28 mouse cellular contexts compared by ENCODE assay signal in the genomic region with DNA sequence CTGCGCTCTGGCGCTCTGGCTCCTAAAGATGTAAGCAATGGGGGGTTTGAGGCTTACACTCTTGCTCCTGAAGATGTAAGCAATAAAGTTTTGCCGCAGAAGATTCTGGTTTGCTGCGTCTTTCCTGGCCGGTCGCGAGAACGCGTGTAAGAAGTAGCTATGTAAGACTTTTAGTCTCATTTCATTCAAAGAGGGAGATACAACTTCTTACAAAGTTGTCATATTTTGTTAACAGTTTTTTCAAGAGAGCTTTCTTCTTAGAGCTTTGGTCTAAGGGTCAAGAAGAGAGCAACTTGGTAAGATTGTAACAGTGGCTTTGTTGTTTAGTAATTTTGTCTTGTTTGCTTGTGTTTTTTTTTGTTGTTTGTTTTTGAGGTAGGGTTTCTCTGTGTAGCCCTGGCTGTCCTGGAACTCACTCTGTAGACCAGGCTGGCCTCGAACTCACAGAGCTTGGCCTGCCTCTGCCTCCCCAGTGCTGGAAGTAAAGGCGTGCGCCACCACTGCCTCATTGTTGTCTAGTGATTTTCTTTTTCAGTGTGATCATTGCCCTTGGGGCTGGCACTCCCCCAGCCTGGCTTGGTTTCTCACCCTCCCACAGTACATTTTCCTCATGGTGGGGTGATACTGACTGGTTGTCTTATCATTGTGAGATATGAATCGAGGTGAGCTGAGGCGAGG.
DNase-seq lines count a peak whose midpoint lies in the region; ATAC-seq and TF ChIP-seq lines count a peak whose summit lies in the region.
"Had no signal": no experiment of that assay in that cellular context is flagged by ENCODE, and none has a peak within 500 bp of the region (broad histone marks: within the 10 kb centered on the region; RNA-seq: fewer than 3 reads in every experiment).

No protein-coding gene starts in this region.

- dilution Hi-C loops in CH12.LX (cut with MboI; ENCODE audit: extremely low pct_ligation_motif_present, extremely low pct_unique_long_range_greater_than_20kb, low sequenced_read_pairs): no loop called here

- peaks cover 0 to 7% of the 10 kb centered on the region in 2 experiments for H3K36me3 ChIP-seq in CH12.LX (replicated peaks in 1 of 2; ENCODE audit: control insufficient read depth in 1 of 2, insufficient read depth in 1 of 2, low read length in 1 of 2)
- H3K36me3 ChIP-seq in MEL (ENCODE audit: control insufficient read depth in 1 of 2, insufficient read depth in 2 of 2, low read length in 2 of 2): peaks cover 0 to 5% of the 10 kb centered on the region in 2 experiments; a peak in 2 of 4 replicates
- 0 out of 2 replicates have a peak, but pooled peaks cover 2% of the 10 kb centered on the region for H3K36me3 ChIP-seq in midbrain, embryonic 16.5 days (ENCODE audit: control insufficient read depth, insufficient read depth, low read length)
- H3K36me3 ChIP-seq: embryonic facial prominence, embryonic 10.5 days; embryonic facial prominence, embryonic 13.5 days; forebrain, embryonic 12.5 days; heart, embryonic 12.5 days; heart, embryonic 15.5 days; hindbrain, embryonic 10.5 days; hindbrain, embryonic 13.5 days had no signal

- in situ Hi-C loops in CH12.LX (cut with MboI; ENCODE audit: low pct_ligation_motif_present, low pct_unique_long_range_greater_than_20kb, low sequenced_read_pairs): loop anchor here (10.0 to 25.0 kb wide), 2 partner anchors 118 to 441 kb away; a partner anchor contains a TSS

- no peaks in the 10 kb centered on the region for H3K9me3 ChIP-seq in CH12.LX (replicated peaks; ENCODE audit: low read length)
- no peaks in the 10 kb centered on the region for H3K9me3 ChIP-seq in MEL (replicated peaks; ENCODE audit: insufficient read depth, low read length)
- 0 out of 2 replicates have a peak, but pooled peaks cover 3% of the 10 kb centered on the region for H3K9me3 ChIP-seq in midbrain, embryonic 16.5 days (replicated peaks; ENCODE audit: control insufficient read depth, low read length, poor library complexity, severe bottlenecking)
- H3K9me3 ChIP-seq: embryonic facial prominence, embryonic 10.5 days; embryonic facial prominence, embryonic 13.5 days; forebrain, embryonic 12.5 days; forebrain, embryonic 15.5 days; heart, embryonic 12.5 days; heart, embryonic 15.5 days; hindbrain, embryonic 10.5 days had no signal

- no peak for ATAC-seq in midbrain, embryonic 16.5 days
- ATAC-seq: activated CD4-positive, CD25-positive, alpha-beta regulatory T cell, adult 4 months; forebrain, embryonic 15.5 days; hindbrain, embryonic 16.5 days; inflammation-experienced regulatory T-cells, adult 6 months had no signal

- TF ChIP-seq POLR2A in CH12.LX (IDR thresholded peaks at IDR 0.05; ENCODE audit: low read depth, low read length) (no peak), MEL (IDR thresholded peaks at IDR 0.05; ENCODE audit: control insufficient read depth in 1 of 2, insufficient read depth in 1 of 2, low read depth in 1 of 2, low read length in 2 of 2, poor library complexity in 1 of 2) (no peak)

- H3K27ac ChIP-seq in CH12.LX (ENCODE audit: insufficient read depth, low read depth): peak overlapping the region; percentile 4; the same call in 1 of the 2 replicates
- H3K27ac ChIP-seq in MEL (ENCODE audit: control insufficient read depth, low read depth, low read length): peak overlapping the region; percentile 82
- no peak overlapping the region for H3K27ac ChIP-seq in midbrain, embryonic 16.5 days (ENCODE audit: low read length)
- H3K27ac ChIP-seq: embryonic facial prominence, embryonic 10.5 days; embryonic facial prominence, embryonic 13.5 days; forebrain, embryonic 12.5 days; forebrain, embryonic 15.5 days; heart, embryonic 15.5 days; hindbrain, embryonic 10.5 days; hindbrain, embryonic 13.5 days had no signal

- no peaks in the 10 kb centered on the region for H3K79me2 ChIP-seq in CH12.LX (replicated peaks; ENCODE audit: control insufficient read depth, extremely low read depth, insufficient read depth, poor library complexity, severe bottlenecking)
- H3K79me2 ChIP-seq in MEL (ENCODE audit: control insufficient read depth, insufficient read depth, low read length, poor library complexity): no peaks in the 10 kb centered on the region

- H3K9ac ChIP-seq in CH12.LX (ENCODE audit: insufficient read depth, low read depth): peak overlapping the region; percentile 58
- peak overlapping the region; percentile 70 for H3K9ac ChIP-seq in MEL (ENCODE audit: control insufficient read depth, low read depth, low read length, poor library complexity, severe bottlenecking)
- H3K9ac ChIP-seq in midbrain, embryonic 16.5 days (ENCODE audit: low read depth, low read length): no peak overlapping the region
- H3K9ac ChIP-seq: embryonic facial prominence, embryonic 13.5 days; forebrain, embryonic 12.5 days; forebrain, embryonic 15.5 days; heart, embryonic 12.5 days; heart, embryonic 15.5 days; hindbrain, embryonic 13.5 days had no signal

- 97% methylated on average over 14 of the region's 14 CpGs for WGBS in midbrain, embryonic 16.5 days

- no peak for TF ChIP-seq CTCF in CH12.LX (conservative IDR thresholded peaks at IDR 0.05 in 1 of 2, IDR thresholded peaks at IDR 0.05 in 1 of 2; ENCODE audit: low read depth in 2 of 2, low read length in 2 of 2)
- no peak for TF ChIP-seq CTCF in MEL (IDR thresholded peaks at IDR 0.05 in 2 of 3, conservative IDR thresholded peaks at IDR 0.05 in 1 of 3; ENCODE audit: control insufficient read depth in 1 of 3, insufficient read depth in 1 of 3, low read depth in 2 of 3, low read length in 3 of 3, poor library complexity in 1 of 3, severe bottlenecking in 1 of 3)

- H3K27me3 ChIP-seq in CH12.LX (replicated peaks) (no peaks in the 10 kb centered on the region), MEL (ENCODE audit: control insufficient read depth in 1 of 2, insufficient read depth in 2 of 2, low read length in 2 of 2) (no peaks in the 10 kb centered on the region)
- H3K27me3 ChIP-seq in midbrain, embryonic 16.5 days (ENCODE audit: control insufficient read depth, insufficient read depth, low read depth, low read length): no peaks in the 10 kb centered on the region
- H3K27me3 ChIP-seq: embryonic facial prominence, embryonic 13.5 days; forebrain, embryonic 12.5 days; forebrain, embryonic 15.5 days; heart, embryonic 12.5 days; heart, embryonic 15.5 days; hindbrain, embryonic 13.5 days had no signal

- peak; percentile 14 for DNase-seq in CH12.LX (ENCODE audit: extremely low read depth)
- peak; percentile 68 for DNase-seq in MEL (ENCODE audit: low read depth, low spot score)
- DNase-seq in natural killer cell, adult 2 months (ENCODE audit: low spot score in 2 of 2): peak; percentile 12 to 40
- no peak for DNase-seq in cerebellum, adult 9-10 months
- DNase-seq in thymus, postnatal 10 days (ENCODE audit: low spot score in 2 of 2): no peak
- DNase-seq: adrenal gland, postnatal 10 days; adrenal gland, postnatal 36 days; cerebellum, adult 18-20 months; cerebellum, postnatal 10 days; cerebellum, postnatal 36 days; embryo, embryonic 11 days; gastrocnemius, postnatal 25 days; heart, adult 18-20 months; heart, postnatal 10 days; heart, postnatal 36 days had no signal

- no peak for TF ChIP-seq EP300 in CH12.LX (IDR thresholded peaks at IDR 0.05; ENCODE audit: low read length)
- TF ChIP-seq EP300 in MEL (IDR thresholded peaks at IDR 0.05; ENCODE audit: low read depth in 1 of 2, low read length in 2 of 2): no peak

- H3K4me3 ChIP-seq in CH12.LX (replicated peaks in 1 of 3; ENCODE audit: low read depth in 2 of 3, low read length in 2 of 3, poor library complexity in 1 of 3) (peak overlapping the region; percentile 53 to 85 (median 68)), MEL (ENCODE audit: control insufficient read depth in 1 of 2, insufficient read depth in 1 of 2, low read depth in 2 of 2, low read length in 2 of 2) (peak overlapping the region; percentile 62 to 82)
- no peak overlapping the region for H3K4me3 ChIP-seq in midbrain, embryonic 16.5 days (ENCODE audit: low read depth, low read length)
- H3K4me3 ChIP-seq: embryonic facial prominence, embryonic 10.5 days; embryonic facial prominence, embryonic 13.5 days; erythroblast, embryonic 14.5 days; forebrain, embryonic 12.5 days; forebrain, embryonic 15.5 days; heart, embryonic 12.5 days; heart, embryonic 15.5 days; hindbrain, embryonic 10.5 days; hindbrain, embryonic 13.5 days had no signal

- H3K4me1 ChIP-seq in CH12.LX (ENCODE audit: control insufficient read depth in 1 of 2, insufficient read depth in 2 of 2) (peaks cover 0 to 34% of the 10 kb centered on the region in 2 experiments; a peak in 2 of 4 replicates), MEL (ENCODE audit: control insufficient read depth in 1 of 2, insufficient read depth in 2 of 2, low read length in 2 of 2) (peaks cover 6 to 11% of the 10 kb centered on the region in 2 experiments)
- H3K4me1 ChIP-seq in midbrain, embryonic 16.5 days (ENCODE audit: control insufficient read depth, insufficient read depth, low read length): no peaks in the 10 kb centered on the region
- H3K4me1 ChIP-seq: embryonic facial prominence, embryonic 10.5 days; forebrain, embryonic 12.5 days; heart, embryonic 12.5 days; heart, embryonic 15.5 days; hindbrain, embryonic 10.5 days; hindbrain, embryonic 13.5 days had no signal

- H3K4me2 ChIP-seq in CH12.LX (ENCODE audit: insufficient read depth, low read depth, poor library complexity, severe bottlenecking): 0 out of 2 replicates have a peak overlapping the region, but pooled peaks have one; percentile 68
- no peak overlapping the region for H3K4me2 ChIP-seq in midbrain, embryonic 16.5 days (ENCODE audit: low read length)
- H3K4me2 ChIP-seq: embryonic facial prominence, embryonic 13.5 days; forebrain, embryonic 12.5 days; forebrain, embryonic 15.5 days; heart, embryonic 12.5 days; heart, embryonic 15.5 days; hindbrain, embryonic 13.5 days had no signal

- TF ChIP-seq RAD21 in CH12.LX (IDR thresholded peaks at IDR 0.05; ENCODE audit: low read depth, low read length): no peak
- TF ChIP-seq RAD21 in MEL (IDR thresholded peaks at IDR 0.05; ENCODE audit: low read depth, low read length): no peak

TF ChIP-seq in CH12.LX, 34 proteins besides CTCF, POLR2A, EP300 and RAD21 (continues in another document):
- no peak for TF ChIP-seq E2F4 (IDR thresholded peaks at IDR 0.05; ENCODE audit: insufficient replicate concordance, low read depth, low read length)
- TF ChIP-seq MEF2A (IDR thresholded peaks at IDR 0.05; ENCODE audit: borderline replicate concordance, low read depth, low read length): no peak
- TF ChIP-seq TCF12 (IDR thresholded peaks at IDR 0.05; ENCODE audit: low read depth, low read length): no peak
- no peak for TF ChIP-seq ZMIZ1 (IDR thresholded peaks at IDR 0.05; ENCODE audit: low read depth, low read length)
- TF ChIP-seq POLR2AphosphoS2 (IDR thresholded peaks at IDR 0.05; ENCODE audit: low read depth, low read length): no peak

TF ChIP-seq in MEL, 35 proteins besides CTCF, POLR2A, EP300 and RAD21 (continues in another document):
- no peak for TF ChIP-seq MAFK (IDR thresholded peaks at IDR 0.05; ENCODE audit: borderline replicate concordance, low read depth, low read length)
- no peak; the same call in 1 of the 2 replicates for TF ChIP-seq NRF1 (IDR thresholded peaks at IDR 0.05; ENCODE audit: insufficient read depth, low read depth, low read length, poor library complexity, severe bottlenecking)
- no peak for TF ChIP-seq CHD2 (IDR thresholded peaks at IDR 0.05; ENCODE audit: low read length)
- TF ChIP-seq KAT2A (conservative IDR thresholded peaks at IDR 0.05; ENCODE audit: low read depth, low read length): no peak
- no peak for TF ChIP-seq MAX (IDR thresholded peaks at IDR 0.05; ENCODE audit: low read length)

Comparison
In these comparisons a context has a peak if more than half of its experiments do, and no peak if none do; other contexts are left out.
1. DNase-seq: peak in CH12.LX (single experiment), MEL (single experiment) and natural killer cell, adult 2 months (2 of 2); none in cerebellum, adult 9-10 months (single experiment) and thymus, postnatal 10 days (0 of 2).